9 mouse cellular contexts compared by ENCODE assay signal in genomic region chr15:79504707-79505452, GRCm38 (mm10). TPM values are rescaled to one million over a fixed set of nuclear protein-coding genes. Genes with fewer than 3 reads are reported as not detected.
DNase-seq lines count a peak whose midpoint lies in the region; ATAC-seq and TF ChIP-seq lines count a peak whose summit lies in the region.
"Had no signal": no experiment of that assay in that cellular context is flagged by ENCODE, and none has a peak within 500 bp of the region (broad histone marks: within the 10 kb centered on the region; RNA-seq: fewer than 3 reads in every experiment).

Gene Kcnj4 (minus strand): TSS chr15:79505241.

- peaks cover 19% of the 10 kb centered on the region for H3K4me1 ChIP-seq in heart, postnatal 0 days (ENCODE audit: control insufficient read depth, insufficient read depth)
- H3K4me1 ChIP-seq in bone marrow macrophage, adult 2 months (ENCODE audit: control insufficient read depth, insufficient read depth, low read length): no peaks in the 10 kb centered on the region
- peaks cover 17% of the 10 kb centered on the region for H3K4me1 ChIP-seq in hindbrain, embryonic 13.5 days (replicated peaks)
- H3K4me1 ChIP-seq in liver, embryonic 15.5 days (replicated peaks): peaks cover 11% of the 10 kb centered on the region; the same call in 1 of the 2 replicates

- H3K27me3 ChIP-seq in heart, postnatal 0 days (ENCODE audit: control insufficient read depth, insufficient read depth, low read length): peaks cover 69% of the 10 kb centered on the region
- peaks cover 98% of the 10 kb centered on the region for H3K27me3 ChIP-seq in hindbrain, embryonic 13.5 days
- peaks cover 99% of the 10 kb centered on the region for H3K27me3 ChIP-seq in liver, embryonic 15.5 days

- no peak for DNase-seq in heart, postnatal 0 days (ENCODE audit: low spot score)
- DNase-seq in heart, adult 9 months (ENCODE audit: low spot score in 2 of 2): no peak
- DNase-seq in cerebellum, adult 8-10 months: no peak
- DNase-seq in gastrocnemius, postnatal 25 days: no peak
- no peak for DNase-seq in thymus, postnatal 0 days (ENCODE audit: low spot score)

- ATAC-seq in heart, postnatal 0 days (ENCODE audit: insufficient read depth, low read depth): peak; percentile 5; the same call in 1 of the 2 replicates
- no peak for ATAC-seq in hindbrain, embryonic 13.5 days (ENCODE audit: low FRiP score)
- ATAC-seq in liver, embryonic 15.5 days (ENCODE audit: insufficient read depth): no peak

- no peak for TF ChIP-seq EP300 in heart, postnatal 0 days (IDR thresholded peaks at IDR 0.05; ENCODE audit: low read depth)

- H3K9ac ChIP-seq in heart, postnatal 0 days (replicated peaks; ENCODE audit: low read depth, low read length): peak within 1 kb of the TSS; percentile 46
- peak within 1 kb of the TSS; percentile 71 for H3K9ac ChIP-seq in hindbrain, embryonic 13.5 days
- no peak within 1 kb of the TSS for H3K9ac ChIP-seq in liver, embryonic 15.5 days

- peak within 1 kb of the TSS; percentile 99 for H3K4me2 ChIP-seq in heart, postnatal 0 days (ENCODE audit: low read depth, low read length)
- peak within 1 kb of the TSS; percentile 99 for H3K4me2 ChIP-seq in hindbrain, embryonic 13.5 days
- H3K4me2 ChIP-seq in liver, embryonic 15.5 days: peak within 1 kb of the TSS; percentile 72

- no peak for TF ChIP-seq POLR2A in bone marrow macrophage, adult 2 months (IDR thresholded peaks at IDR 0.05; ENCODE audit: borderline replicate concordance, low read depth, low read length)

- peak within 1 kb of the TSS; percentile 63 for H3K4me3 ChIP-seq in heart, postnatal 0 days (ENCODE audit: low read depth, low read length)
- peak within 1 kb of the TSS; percentile 18; the same call in 1 of the 2 replicates for H3K4me3 ChIP-seq in bone marrow macrophage, adult 2 months (ENCODE audit: insufficient read depth, low read length)
- H3K4me3 ChIP-seq in hindbrain, embryonic 13.5 days: peak within 1 kb of the TSS; percentile 57
- H3K4me3 ChIP-seq in liver, embryonic 15.5 days (replicated peaks): peak within 1 kb of the TSS; percentile 49

- no peak for TF ChIP-seq CTCF in heart, postnatal 0 days (IDR thresholded peaks at IDR 0.05; ENCODE audit: low read depth)
- no peak for TF ChIP-seq CTCF in bone marrow macrophage, adult 2 months (IDR thresholded peaks at IDR 0.05; ENCODE audit: low read depth, low read length)

- H3K9me3 ChIP-seq in heart, postnatal 0 days (replicated peaks; ENCODE audit: control insufficient read depth, low read length): no peaks in the 10 kb centered on the region
- no peaks in the 10 kb centered on the region for H3K9me3 ChIP-seq in hindbrain, embryonic 13.5 days
- no peaks in the 10 kb centered on the region for H3K9me3 ChIP-seq in liver, embryonic 15.5 days (replicated peaks)

- H3K36me3 ChIP-seq in heart, postnatal 0 days (replicated peaks; ENCODE audit: control insufficient read depth, insufficient read depth, low read length): no peaks in the 10 kb centered on the region
- H3K36me3 ChIP-seq in hindbrain, embryonic 13.5 days: no peaks in the 10 kb centered on the region
- no peaks in the 10 kb centered on the region for H3K36me3 ChIP-seq in liver, embryonic 15.5 days (replicated peaks)

- WGBS in heart, postnatal 0 days: 2% methylated on average over 58 of the region's 60 CpGs
- 1% methylated on average over 60 of the region's 60 CpGs for WGBS in hindbrain, embryonic 13.5 days
- WGBS in liver, embryonic 15.5 days (ENCODE audit: insufficient replicate concordance): 2% methylated on average over 60 of the region's 60 CpGs

- no peak within 1 kb of the TSS for H3K27ac ChIP-seq in heart, postnatal 0 days (ENCODE audit: low read depth)
- no peak within 1 kb of the TSS for H3K27ac ChIP-seq in bone marrow macrophage, adult 2 months (ENCODE audit: insufficient read depth, low read depth, low read length)
- no peak within 1 kb of the TSS for H3K27ac ChIP-seq in hindbrain, embryonic 13.5 days
- H3K27ac ChIP-seq in liver, embryonic 15.5 days (replicated peaks): no peak within 1 kb of the TSS
- H3K27ac ChIP-seq: macrophage had no signal

RNA-seq across cellular contexts. Expression of gene Kcnj4, which starts in this region (rescaled TPM):
- total RNA-seq in heart, postnatal 0 days (2014; rRNA removed; ENCODE audit: low replicate concordance): 3.6 and 7.7 TPM in 2 replicates
- 0.10 and 0.12 TPM in 2 replicates for polyA plus RNA-seq in heart, postnatal 0 days (2015; fragmentation: Nextera tagmentation; extraction: Ambion mirVana)
- polyA plus RNA-seq in bone marrow macrophage, adult 2 months (2012; ENCODE audit: insufficient read depth, insufficient read length, missing spikeins): not detected in 2 replicates
- not detected in 2 replicates for polyA plus RNA-seq in hindbrain, embryonic 13.5 days (2015; fragmentation: Nextera tagmentation; extraction: Ambion mirVana)
- not detected in 2 replicates for polyA plus RNA-seq in liver, embryonic 15.5 days (2015; fragmentation: Nextera tagmentation; extraction: Ambion mirVana)
- not detected for total RNA-seq in gastrocnemius, postnatal 25 days (2021)
- polyA plus RNA-seq in thymus, postnatal 0 days (2015; fragmentation: Nextera tagmentation; extraction: Ambion mirVana): not detected in 2 replicates
- polyA plus RNA-seq: macrophage had no signal
